Comparison of ENCODE assay signal across 15 mouse cellular contexts in genomic region chr2:165371066-165371465, GRCm38 (mm10). TPM values are rescaled to one million over a fixed set of nuclear protein-coding genes. Genes with fewer than 3 reads are reported as not detected.
DNase-seq lines count a peak whose midpoint lies in the region; ATAC-seq and TF ChIP-seq lines count a peak whose summit lies in the region.
"Had no signal": no experiment of that assay in that cellular context is flagged by ENCODE, and none has a peak within 500 bp of the region (broad histone marks: within the 10 kb centered on the region; RNA-seq: fewer than 3 reads in every experiment).

No protein-coding gene starts in this region.

- DNase-seq in frontal cortex, postnatal 36 days (ENCODE audit: low spot score in 2 of 2) = peak; percentile 24 to 38
- no peak for DNase-seq in frontal cortex, postnatal 25 days (ENCODE audit: low spot score in 2 of 2)
- DNase-seq in CH12.LX (ENCODE audit: extremely low read depth) = peak; percentile 15
- DNase-seq in brain, embryonic 14.5 days (ENCODE audit: low read depth) = peak; percentile 70
- no peak for DNase-seq in adrenal gland, adult 18-20 months (ENCODE audit: low spot score in 2 of 2)
- DNase-seq in cerebellum, adult 11-12 months = no peak
- DNase-seq: thymus, postnatal 25 days had no signal

- H3K36me3 ChIP-seq in CH12.LX (replicated peaks in 1 of 2; ENCODE audit: control insufficient read depth in 1 of 2, insufficient read depth in 1 of 2, low read length in 1 of 2) = no peaks in the 10 kb centered on the region
- peaks cover 17% of the 10 kb centered on the region for H3K36me3 ChIP-seq in midbrain, embryonic 12.5 days
- H3K36me3 ChIP-seq in intestine, embryonic 15.5 days = no peaks in the 10 kb centered on the region

- H3K4me3 ChIP-seq in CH12.LX (replicated peaks in 1 of 3; ENCODE audit: low read depth in 2 of 3, low read length in 2 of 3, poor library complexity in 1 of 3) = peak overlapping the region in 2 of 3 experiments; percentile 32 to 54
- no peak overlapping the region for H3K4me3 ChIP-seq in midbrain, embryonic 12.5 days
- no peak overlapping the region for H3K4me3 ChIP-seq in intestine, embryonic 15.5 days (replicated peaks)
- H3K4me3 ChIP-seq: kidney, embryonic 15.5 days; limb, embryonic 15.5 days; neural tube, embryonic 12.5 days had no signal

- TF ChIP-seq CTCF in CH12.LX (conservative IDR thresholded peaks at IDR 0.05 in 1 of 2, IDR thresholded peaks at IDR 0.05 in 1 of 2; ENCODE audit: low read depth in 2 of 2, low read length in 2 of 2) = no peak
- no peak for TF ChIP-seq CTCF in brain, embryonic 14.5 days (IDR thresholded peaks at IDR 0.05; ENCODE audit: borderline replicate concordance, extremely low read depth, insufficient read depth, insufficient read length)

- no peaks in the 10 kb centered on the region for H3K79me2 ChIP-seq in CH12.LX (replicated peaks; ENCODE audit: control insufficient read depth, extremely low read depth, insufficient read depth, poor library complexity, severe bottlenecking)

- no peaks in the 10 kb centered on the region for H3K9me3 ChIP-seq in CH12.LX (replicated peaks; ENCODE audit: low read length)
- no peaks in the 10 kb centered on the region for H3K9me3 ChIP-seq in midbrain, embryonic 12.5 days
- no peaks in the 10 kb centered on the region for H3K9me3 ChIP-seq in intestine, embryonic 15.5 days
- H3K9me3 ChIP-seq: kidney, embryonic 15.5 days; limb, embryonic 15.5 days; neural tube, embryonic 12.5 days had no signal

- peak overlapping the region; percentile 2; the same call in 1 of the 2 replicates for H3K4me2 ChIP-seq in CH12.LX (ENCODE audit: insufficient read depth, low read depth, poor library complexity, severe bottlenecking)
- no peak overlapping the region for H3K4me2 ChIP-seq in midbrain, embryonic 12.5 days (replicated peaks)
- no peak overlapping the region for H3K4me2 ChIP-seq in intestine, embryonic 15.5 days (replicated peaks)
- H3K4me2 ChIP-seq: kidney, embryonic 15.5 days; limb, embryonic 15.5 days; neural tube, embryonic 12.5 days had no signal

- 23% methylated on average over 3 of the region's 3 CpGs for WGBS in midbrain, embryonic 12.5 days
- 19% methylated on average over 3 of the region's 3 CpGs for WGBS in intestine, embryonic 15.5 days

- dilution Hi-C loops in CH12.LX (cut with MboI; ENCODE audit: extremely low pct_ligation_motif_present, extremely low pct_unique_long_range_greater_than_20kb, low sequenced_read_pairs) = no loop called here

- ATAC-seq in midbrain, embryonic 12.5 days (ENCODE audit: low FRiP score, low read depth) = no peak
- no peak for ATAC-seq in intestine, embryonic 15.5 days

- in situ Hi-C loops in CH12.LX (cut with MboI; ENCODE audit: low pct_ligation_motif_present, low pct_unique_long_range_greater_than_20kb, low sequenced_read_pairs) = no loop called here

- H3K4me1 ChIP-seq in CH12.LX (ENCODE audit: control insufficient read depth in 1 of 2, insufficient read depth in 2 of 2) = peaks cover 3 to 4% of the 10 kb centered on the region in 2 experiments; a peak in 1 of 4 replicates
- peaks cover 23% of the 10 kb centered on the region for H3K4me1 ChIP-seq in midbrain, embryonic 12.5 days
- peaks cover 16% of the 10 kb centered on the region for H3K4me1 ChIP-seq in intestine, embryonic 15.5 days (replicated peaks)

- H3K9ac ChIP-seq in CH12.LX (ENCODE audit: insufficient read depth, low read depth) = 0 out of 2 replicates have a peak overlapping the region, but pooled peaks have one; percentile 7
- H3K9ac ChIP-seq in midbrain, embryonic 12.5 days (replicated peaks) = 0 out of 2 replicates have a peak overlapping the region, but pooled peaks have one; percentile 2
- H3K9ac ChIP-seq in intestine, embryonic 15.5 days = no peak overlapping the region
- H3K9ac ChIP-seq: kidney, embryonic 15.5 days; limb, embryonic 15.5 days; neural tube, embryonic 12.5 days had no signal

- TF ChIP-seq RAD21 in CH12.LX (IDR thresholded peaks at IDR 0.05; ENCODE audit: low read depth, low read length) = no peak

- peaks cover 61% of the 10 kb centered on the region for H3K27me3 ChIP-seq in CH12.LX (replicated peaks)
- no peaks in the 10 kb centered on the region for H3K27me3 ChIP-seq in midbrain, embryonic 12.5 days
- H3K27me3 ChIP-seq in intestine, embryonic 15.5 days (replicated peaks) = peaks cover 11% of the 10 kb centered on the region; the same call in 1 of the 2 replicates
- H3K27me3 ChIP-seq: neural tube, embryonic 12.5 days had no signal

- H3K27ac ChIP-seq in CH12.LX (ENCODE audit: insufficient read depth, low read depth) = no peak overlapping the region
- H3K27ac ChIP-seq in midbrain, embryonic 12.5 days (replicated peaks) = no peak overlapping the region
- no peak overlapping the region for H3K27ac ChIP-seq in intestine, embryonic 15.5 days
- H3K27ac ChIP-seq: kidney, embryonic 15.5 days; limb, embryonic 15.5 days; neural tube, embryonic 12.5 days had no signal

- peak; percentile 62 for TF ChIP-seq POLR2A in CH12.LX (IDR thresholded peaks at IDR 0.05; ENCODE audit: low read depth, low read length)
- no peak for TF ChIP-seq POLR2A in brain, embryonic 14.5 days (IDR thresholded peaks at IDR 0.05; ENCODE audit: borderline replicate concordance, extremely low read depth, insufficient read depth, insufficient read length, poor library complexity, severe bottlenecking)

- no peak for TF ChIP-seq EP300 in CH12.LX (IDR thresholded peaks at IDR 0.05; ENCODE audit: low read length)

TF ChIP-seq in CH12.LX, 34 proteins besides CTCF, POLR2A, EP300 and RAD21:
- no peak for TF ChIP-seq JUND (conservative IDR thresholded peaks at IDR 0.05; ENCODE audit: low read depth, low read length)
- TF ChIP-seq POLR2AphosphoS2 (IDR thresholded peaks at IDR 0.05; ENCODE audit: low read depth, low read length) = no peak
- TF ChIP-seq NELFE (IDR thresholded peaks at IDR 0.05; ENCODE audit: low read depth, low read length) = 0 out of 2 replicates have a peak, but pooled peaks have one; percentile 14
- 0 out of 2 replicates have a peak, but pooled peaks have one; percentile 29 for TF ChIP-seq TCF12 (IDR thresholded peaks at IDR 0.05; ENCODE audit: low read depth, low read length)
- TF ChIP-seq TBP (conservative IDR thresholded peaks at IDR 0.05; ENCODE audit: low read depth, low read length) = peak; percentile 37; the same call in 1 of the 2 replicates
- TF ChIP-seq CHD2 (IDR thresholded peaks at IDR 0.05; ENCODE audit: low read length) = peak; percentile 49; the same call in 1 of the 2 replicates
- no peak for TF ChIP-seq ETS1 (conservative IDR thresholded peaks at IDR 0.05; ENCODE audit: low read depth, low read length)
- TF ChIP-seq ELF1 (IDR thresholded peaks at IDR 0.05; ENCODE audit: low read depth, low read length) = peak; percentile 86

RNA-seq across cellular contexts. Expression of gene Zfp663, which starts 2.5 kb away (rescaled TPM):
- total RNA-seq in CH12.LX (2012; rRNA removed) = not detected in 2 replicates
- total RNA-seq in CH12.LX (2014; rRNA removed) = not detected in 2 replicates
- not detected in 2 replicates for polyA plus RNA-seq in CH12.LX (2012; ENCODE audit: insufficient read length, low read depth)
- 6.5 and 7.2 TPM in 2 replicates for polyA plus RNA-seq in brain, embryonic 14.5 days (2012; rRNA removed)
- 7.6 and 9.2 TPM in 2 replicates for polyA plus RNA-seq in midbrain, embryonic 12.5 days (2016; fragmentation: Nextera tagmentation; extraction: Ambion mirVana)
- polyA plus RNA-seq in intestine, embryonic 15.5 days (2015; fragmentation: Nextera tagmentation; extraction: Ambion mirVana) = 0.75 and 1.1 TPM in 2 replicates
- total RNA-seq in adrenal gland, adult 18-20 months (2021) = not detected
- total RNA-seq: common myeloid progenitor, adult 5-6 weeks had no signal
- polyA plus RNA-seq: small intestine, adult 2 months had no signal

RNA-seq across cellular contexts. Expression of gene Zfp334, which starts 17.0 kb away (rescaled TPM):
- total RNA-seq in CH12.LX (2012; rRNA removed) (not detected in 2 replicates), CH12.LX (2014; rRNA removed) (not detected in 2 replicates)
- polyA plus RNA-seq in CH12.LX (2012; ENCODE audit: insufficient read length, low read depth) = not detected in 2 replicates
- 15.2 and 19.2 TPM in 2 replicates for polyA plus RNA-seq in brain, embryonic 14.5 days (2012; rRNA removed)
- polyA plus RNA-seq in midbrain, embryonic 12.5 days (2016; fragmentation: Nextera tagmentation; extraction: Ambion mirVana) = 23.6 and 25.5 TPM in 2 replicates
- polyA plus RNA-seq in intestine, embryonic 15.5 days (2015; fragmentation: Nextera tagmentation; extraction: Ambion mirVana) = 4.9 and 5.0 TPM in 2 replicates
- 1 to 10 TPM; 4.8 to 5.0 TPM for total RNA-seq in adrenal gland, adult 18-20 months (2021)
- total RNA-seq: common myeloid progenitor, adult 5-6 weeks had no signal

RNA-seq across cellular contexts. Expression of gene Ocstamp, which starts 29.1 kb away (rescaled TPM):
- total RNA-seq in CH12.LX (2012; rRNA removed) (not detected in 2 replicates), CH12.LX (2014; rRNA removed) (not detected in 2 replicates)
- not detected in 2 replicates for polyA plus RNA-seq in CH12.LX (2012; ENCODE audit: insufficient read length, low read depth)
- not detected in 2 replicates for polyA plus RNA-seq in brain, embryonic 14.5 days (2012; rRNA removed)
- polyA plus RNA-seq in midbrain, embryonic 12.5 days (2016; fragmentation: Nextera tagmentation; extraction: Ambion mirVana) = 0.05 TPM in 1 of 2 replicates, not detected in the other
- 0.61 and 0.64 TPM in 2 replicates for polyA plus RNA-seq in intestine, embryonic 15.5 days (2015; fragmentation: Nextera tagmentation; extraction: Ambion mirVana)
- under 1 TPM; 0.19 to 0.30 TPM for total RNA-seq in adrenal gland, adult 18-20 months (2021)
- total RNA-seq: common myeloid progenitor, adult 5-6 weeks had no signal
- polyA plus RNA-seq: heart, embryonic 14.5 days had no signal

RNA-seq across cellular contexts. Expression of gene Elmo2, which starts 44.8 kb away (rescaled TPM):
- 11.7 and 13.2 TPM in 2 replicates for total RNA-seq in CH12.LX (2012; rRNA removed)
- total RNA-seq in CH12.LX (2014; rRNA removed) = 9.0 and 9.6 TPM in 2 replicates
- polyA plus RNA-seq in CH12.LX (2012; ENCODE audit: insufficient read length, low read depth) = 8.4 and 10.1 TPM in 2 replicates
- 114 and 125 TPM in 2 replicates for polyA plus RNA-seq in brain, embryonic 14.5 days (2012; rRNA removed)
- 88.2 and 89.3 TPM in 2 replicates for polyA plus RNA-seq in midbrain, embryonic 12.5 days (2016; fragmentation: Nextera tagmentation; extraction: Ambion mirVana)
- polyA plus RNA-seq in intestine, embryonic 15.5 days (2015; fragmentation: Nextera tagmentation; extraction: Ambion mirVana) = 58.1 and 63.0 TPM in 2 replicates
- total RNA-seq in adrenal gland, adult 18-20 months (2021) = 10 to 100 TPM; 21.6 to 24.5 TPM

Comparison
In these comparisons a context has a peak if more than half of its experiments do, and no peak if none do; other contexts are left out.
1. DNase-seq: peak in frontal cortex, postnatal 36 days (2 of 2), CH12.LX (single experiment) and brain, embryonic 14.5 days (single experiment); none in frontal cortex, postnatal 25 days (0 of 2), adrenal gland, adult 18-20 months (0 of 2) and cerebellum, adult 11-12 months (single experiment).
2. H3K4me3 ChIP-seq: peak in CH12.LX (2 of 3); none in midbrain, embryonic 12.5 days (single experiment) and intestine, embryonic 15.5 days (single experiment).